Mouse (Mus musculus): ENCODE results near the gene Ell2.

Ell2 gene

GRCm38 (mm10) chr13:75729834-75730233 lies 23.3 kb downstream of the Ell2 start:
- intact Hi-C loops (cut with DNase I) = no loop called here

- intact Hi-C loops (cut with DNase I) = no loop called here
Observed at GRCm38 (mm10) chr13:75730717-75731116, 24.2 kb downstream of the Ell2 start.

- intact Hi-C loops (cut with DNase I) = no loop called here
Observed at GRCm38 (mm10) chr13:75733594-75734161, 27.1 kb downstream of the Ell2 start.

GRCm38 (mm10) chr13:75734231-75734630 lies 27.7 kb downstream of the Ell2 start:
- intact Hi-C loops (cut with DNase I) = no loop called here

- intact Hi-C loops (cut with DNase I) = no loop called here
Observed at GRCm38 (mm10) chr13:75735606-75736005, 29.0 kb downstream of the Ell2 start.

GRCm38 (mm10) chr13:75737991-75738390 lies 31.4 kb downstream of the Ell2 start:
- intact Hi-C loops (cut with DNase I) = no loop called here

- intact Hi-C loops (cut with DNase I) = no loop called here
Observed at GRCm38 (mm10) chr13:75738536-75738935, 32.0 kb downstream of the Ell2 start.

- intact Hi-C loops (cut with DNase I) = no loop called here
Observed at GRCm38 (mm10) chr13:75738957-75739356, 32.4 kb downstream of the Ell2 start.

GRCm38 (mm10) chr13:75740018-75740417 lies 33.5 kb downstream of the Ell2 start:
- intact Hi-C loops (cut with DNase I) = no loop called here

GRCm38 (mm10) chr13:75741119-75741518 lies 34.6 kb downstream of the Ell2 start:
- intact Hi-C loops (cut with DNase I) = no loop called here

- intact Hi-C loops (cut with DNase I) = no loop called here
Observed at GRCm38 (mm10) chr13:75741736-75742729, 35.5 kb downstream of the Ell2 start.

GRCm38 (mm10) chr13:75742970-75743369 lies 36.4 kb downstream of the Ell2 start:
- intact Hi-C loops (cut with DNase I) = no loop called here

- intact Hi-C loops (cut with DNase I) = no loop called here
Observed at GRCm38 (mm10) chr13:75744065-75744464, 37.5 kb downstream of the Ell2 start.

- intact Hi-C loops (cut with DNase I) = no loop called here
Observed at GRCm38 (mm10) chr13:75745328-75745727, 38.8 kb downstream of the Ell2 start.

- intact Hi-C loops (cut with DNase I) = no loop called here
Observed at GRCm38 (mm10) chr13:75747265-75747664, 40.7 kb downstream of the Ell2 start.

- intact Hi-C loops (cut with DNase I) = no loop called here
Observed at GRCm38 (mm10) chr13:75748685-75749084, 42.1 kb downstream of the Ell2 start.

- intact Hi-C loops (cut with DNase I) = no loop called here
Observed at GRCm38 (mm10) chr13:75750785-75751184, 44.2 kb downstream of the Ell2 start.

GRCm38 (mm10) chr13:75752216-75752938 lies 45.8 kb downstream of the Ell2 start:
- intact Hi-C loops (cut with DNase I) = no loop called here

- intact Hi-C loops (cut with DNase I) = no loop called here
Observed at GRCm38 (mm10) chr13:75754398-75754797, 47.8 kb downstream of the Ell2 start.

- intact Hi-C loops (cut with DNase I) = no loop called here
Observed at GRCm38 (mm10) chr13:75760859-75761548, 54.4 kb downstream of the Ell2 start.

- intact Hi-C loops (cut with DNase I) = no loop called here
Observed at GRCm38 (mm10) chr13:75762759-75763158, 56.2 kb downstream of the Ell2 start.
